Mouse (Mus musculus) adipocyte (in vitro differentiated cells): ENCODE results near the gene Gm45618.

Experiments
- DNase-seq: peaks from one replicate; pipeline ENCODE4 v3.0.0-alpha.2; 2016; ENCODE audit warnings: low spot score

The Gm45618 gene

GRCm38 (mm10) chr7:142094301-142095143 is 26.0 kb downstream of the Gm45618 start:
- DNase-seq = no peak

- no peak for DNase-seq
Observed at GRCm38 (mm10) chr7:142093696-142094240, 26.8 kb downstream of the Gm45618 start.

- DNase-seq = no peak
Observed at GRCm38 (mm10) chr7:142092991-142093390, 27.5 kb downstream of the Gm45618 start.

- DNase-seq = no peak
Observed at GRCm38 (mm10) chr7:142091848-142092247, 28.7 kb downstream of the Gm45618 start.

GRCm38 (mm10) chr7:142089648-142090447 is 30.7 kb downstream of the Gm45618 start:
- no peak for DNase-seq

GRCm38 (mm10) chr7:142088886-142089285 is 31.6 kb downstream of the Gm45618 start:
- no peak for DNase-seq

GRCm38 (mm10) chr7:142087069-142087652 is 33.4 kb downstream of the Gm45618 start:
- no peak for DNase-seq

- no peak for DNase-seq
Observed at GRCm38 (mm10) chr7:142086159-142086905, 34.2 kb downstream of the Gm45618 start.

GRCm38 (mm10) chr7:142084820-142085219 is 35.7 kb downstream of the Gm45618 start:
- peak; percentile 88 for DNase-seq

- peak; percentile 26 for DNase-seq
Observed at GRCm38 (mm10) chr7:142084395-142084794, 36.1 kb downstream of the Gm45618 start.

- DNase-seq = peak; percentile 5
Observed at GRCm38 (mm10) chr7:142083588-142084317, 36.8 kb downstream of the Gm45618 start.

GRCm38 (mm10) chr7:142082607-142083006 is 37.9 kb downstream of the Gm45618 start:
- DNase-seq = no peak

- DNase-seq = no peak
Observed at GRCm38 (mm10) chr7:142082179-142082578, 38.4 kb downstream of the Gm45618 start.

GRCm38 (mm10) chr7:142081736-142082135 is 38.8 kb downstream of the Gm45618 start:
- no peak for DNase-seq

GRCm38 (mm10) chr7:142080876-142081275 is 39.7 kb downstream of the Gm45618 start:
- DNase-seq = no peak

GRCm38 (mm10) chr7:142079365-142079764 is 41.2 kb downstream of the Gm45618 start:
- no peak for DNase-seq

GRCm38 (mm10) chr7:142077138-142077537 is 43.4 kb downstream of the Gm45618 start:
- DNase-seq = no peak

GRCm38 (mm10) chr7:142074146-142074886 is 46.2 kb downstream of the Gm45618 start:
- no peak for DNase-seq

GRCm38 (mm10) chr7:142071717-142072116 is 48.8 kb downstream of the Gm45618 start:
- DNase-seq = no peak

- no peak for DNase-seq
Observed at GRCm38 (mm10) chr7:142071212-142071578, 49.3 kb downstream of the Gm45618 start.
